ENCODE assay signal across 10 mouse cellular contexts in genomic region chr6:101212086-101212485, GRCm38 (mm10).
"Had no signal": no experiment of that assay in that cellular context is flagged by ENCODE, and none has a peak within 500 bp of the region (broad histone marks: within the 10 kb centered on the region; RNA-seq: fewer than 3 reads in every experiment).

No protein-coding gene starts in this region.

- H3K4me1 ChIP-seq: limb, embryonic 15.5 days; liver, embryonic 12.5 days had no signal

- H3K36me3 ChIP-seq: limb, embryonic 15.5 days; liver, embryonic 12.5 days; midbrain, embryonic 12.5 days had no signal

- H3K9me3 ChIP-seq: limb, embryonic 15.5 days; liver, embryonic 12.5 days; midbrain, embryonic 12.5 days had no signal

- H3K27me3 ChIP-seq: limb, embryonic 15.5 days; liver, embryonic 12.5 days; midbrain, embryonic 12.5 days had no signal

- ATAC-seq: liver, embryonic 12.5 days had no signal

- DNase-seq: kidney, postnatal 25 days; layer of hippocampus, adult 9-11 months; lung, embryonic 14.5 days; lung, postnatal 10 days; lung, postnatal 4 days; thymus, postnatal 4 days had no signal

- H3K4me2 ChIP-seq: limb, embryonic 15.5 days; liver, embryonic 12.5 days; lung, embryonic 14.5 days; midbrain, embryonic 12.5 days had no signal

- H3K9ac ChIP-seq: limb, embryonic 15.5 days; liver, embryonic 12.5 days; lung, embryonic 14.5 days; midbrain, embryonic 12.5 days had no signal

- H3K27ac ChIP-seq: limb, embryonic 15.5 days; liver, embryonic 12.5 days; midbrain, embryonic 12.5 days; stomach, postnatal 0 days had no signal

- H3K4me3 ChIP-seq: limb, embryonic 15.5 days; liver, embryonic 12.5 days; midbrain, embryonic 12.5 days had no signal
